ENCODE assay signal across 10 mouse cellular contexts in the genomic region with DNA sequence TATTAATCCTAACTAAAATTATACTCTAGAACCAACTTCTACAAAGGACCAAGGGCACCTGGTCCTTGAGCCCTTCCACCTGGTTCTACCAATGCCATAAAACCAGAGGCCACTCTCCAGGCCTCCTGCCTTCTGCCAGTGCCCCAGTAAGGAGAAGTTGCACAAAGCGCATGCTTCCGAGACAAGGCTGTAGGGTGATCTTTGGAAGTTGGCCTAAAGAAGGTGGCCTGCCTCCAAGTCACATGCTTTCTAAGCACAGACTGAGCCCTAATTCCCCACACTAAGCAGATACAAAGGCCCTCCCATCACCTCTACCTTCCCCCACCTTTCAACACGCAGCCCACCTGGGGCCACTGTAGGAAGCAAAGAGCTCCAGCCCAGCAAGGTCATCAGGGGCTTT. TPM values are rescaled to one million over a fixed set of nuclear protein-coding genes. Genes with fewer than 3 reads are reported as not detected.
DNase-seq lines count a peak whose midpoint lies in the region; ATAC-seq lines count a peak whose summit lies in the region.
"Had no signal": no experiment of that assay in that cellular context is flagged by ENCODE, and none has a peak within 500 bp of the region (broad histone marks: within the 10 kb centered on the region; RNA-seq: fewer than 3 reads in every experiment).

No protein-coding gene starts in this region.

- peak; percentile 37 for ATAC-seq in intestine, embryonic 15.5 days

- peaks cover 7% of the 10 kb centered on the region for H3K36me3 ChIP-seq in intestine, embryonic 15.5 days

- H3K27me3 ChIP-seq in intestine, embryonic 15.5 days (replicated peaks): no peaks in the 10 kb centered on the region

- H3K4me1 ChIP-seq in intestine, embryonic 15.5 days (replicated peaks): peaks cover 18% of the 10 kb centered on the region

- no peak overlapping the region for H3K4me3 ChIP-seq in intestine, embryonic 15.5 days (replicated peaks)
- H3K4me3 ChIP-seq: erythroblast, embryonic 14.5 days had no signal

- H3K4me2 ChIP-seq in intestine, embryonic 15.5 days (replicated peaks): no peak overlapping the region

- DNase-seq in layer of hippocampus, adult 9-11 months: peak; percentile 61
- DNase-seq in layer of hippocampus, postnatal 36 days: no peak
- peak; percentile 54 to 64 for DNase-seq in adrenal gland, postnatal 36 days
- peak; percentile 37 to 45 for DNase-seq in lung, postnatal 4 days
- no peak for DNase-seq in right cerebral cortex, adult 2 months (ENCODE audit: low spot score in 2 of 2)
- DNase-seq in right cerebral cortex, postnatal 4 days: no peak
- DNase-seq in retina, postnatal 1 day: no peak
- DNase-seq: lung, embryonic 14.5 days had no signal

- WGBS in intestine, embryonic 15.5 days: 78% methylated on average over 3 of the region's 3 CpGs

- no peak overlapping the region for H3K9ac ChIP-seq in intestine, embryonic 15.5 days
- H3K9ac ChIP-seq: lung, embryonic 14.5 days had no signal

- no peaks in the 10 kb centered on the region for H3K9me3 ChIP-seq in intestine, embryonic 15.5 days

- peak overlapping the region; percentile 84; the same call in 1 of the 2 replicates for H3K27ac ChIP-seq in intestine, embryonic 15.5 days

RNA-seq across cellular contexts. Expression of a gene that starts 17.8 kb away (rescaled TPM):
- 10 to 100 TPM; 88.6 to 95.7 TPM for total RNA-seq in layer of hippocampus, postnatal 36 days (2021)
- 10 to 100 TPM; 41.5 to 44.9 TPM for total RNA-seq in adrenal gland, postnatal 36 days (2021)
- polyA plus RNA-seq in intestine, embryonic 15.5 days (2015; fragmentation: Nextera tagmentation; extraction: Ambion mirVana): 30.0 and 30.3 TPM in 2 replicates

Comparison
In these comparisons a context has a peak if more than half of its experiments do, and no peak if none do; other contexts are left out.
1. DNase-seq: peak in layer of hippocampus, adult 9-11 months (single experiment), adrenal gland, postnatal 36 days (2 of 2) and lung, postnatal 4 days (2 of 2); none in layer of hippocampus, postnatal 36 days (0 of 2), right cerebral cortex, adult 2 months (0 of 2), right cerebral cortex, postnatal 4 days (single experiment) and retina, postnatal 1 day (single experiment).